Comparison of ENCODE assay signal across 16 mouse cellular contexts in genomic region chr4:116655100-116655499, GRCm38 (mm10). TPM values are rescaled to one million over a fixed set of nuclear protein-coding genes. Genes with fewer than 3 reads are reported as not detected.
A peak's percentile ranks its signal among the peaks of the same experiment; 100 is the strongest.
DNase-seq lines count a peak whose midpoint lies in the region; TF ChIP-seq lines count a peak whose summit lies in the region.
"Had no signal": no experiment of that assay in that cellular context is flagged by ENCODE, and none has a peak within 500 bp of the region (broad histone marks: within the 10 kb centered on the region; RNA-seq: fewer than 3 reads in every experiment).

No protein-coding gene starts in this region.

- H3K4me3 ChIP-seq in heart, adult 2 months = no peak overlapping the region
- H3K4me3 ChIP-seq: embryonic facial prominence, embryonic 10.5 days; heart, embryonic 15.5 days; left cerebral cortex, adult 2 months had no signal

- no peak overlapping the region for H3K9ac ChIP-seq in heart, adult 2 months (ENCODE audit: low read depth, low read length)
- H3K9ac ChIP-seq: heart, embryonic 15.5 days; liver, embryonic 14.5 days had no signal

- TF ChIP-seq POLR2A in heart, adult 2 months (IDR thresholded peaks at IDR 0.05; ENCODE audit: insufficient read depth, low read depth, low read length) = no peak

- no peaks in the 10 kb centered on the region for H3K27me3 ChIP-seq in heart, adult 2 months (ENCODE audit: control insufficient read depth, insufficient read depth, low read length)
- H3K27me3 ChIP-seq: heart, embryonic 15.5 days had no signal

- intact Hi-C loops in heart, adult 2 months (cut with DNase I) = no loop called here
- intact Hi-C loops in heart, postnatal 14 days (cut with DNase I) = no loop called here

- 24% methylated on average over 2 of the region's 2 CpGs for WGBS in heart, adult 2 months

- peak overlapping the region; percentile 55; the same call in 1 of the 2 replicates for H3K27ac ChIP-seq in heart, adult 2 months
- H3K27ac ChIP-seq: embryonic facial prominence, embryonic 10.5 days; left cerebral cortex, adult 2 months; liver, embryonic 14.5 days had no signal

- TF ChIP-seq EP300 in heart, adult 2 months (IDR thresholded peaks at IDR 0.05; ENCODE audit: insufficient read depth, low read depth, low read length) = no peak

- H3K36me3 ChIP-seq in heart, adult 2 months (ENCODE audit: control insufficient read depth, insufficient read depth, low read length) = peaks cover 7% of the 10 kb centered on the region; the same call in 1 of the 2 replicates
- H3K36me3 ChIP-seq: heart, embryonic 15.5 days had no signal

- peaks cover 3% of the 10 kb centered on the region for H3K79me2 ChIP-seq in heart, adult 2 months (replicated peaks; ENCODE audit: control insufficient read depth, insufficient read depth, low read length)

- H3K4me1 ChIP-seq in heart, adult 2 months (ENCODE audit: control insufficient read depth, insufficient read depth, low read length) = peaks cover 4% of the 10 kb centered on the region

- DNase-seq in heart, adult 2 months = no peak
- DNase-seq in heart, postnatal 14 days = no peak
- peak; percentile 21 for DNase-seq in ovary, adult 18-20 months (ENCODE audit: low spot score)
- DNase-seq in ovary, postnatal 14 days (ENCODE audit: low spot score) = no peak
- peak; percentile 91 for DNase-seq in kidney, adult 9 months
- DNase-seq in yolk sac, embryonic 10.5 days (ENCODE audit: low spot score) = peak; percentile 68
- no peak for DNase-seq in urinary bladder, postnatal 14 days (ENCODE audit: low spot score)
- no peak for DNase-seq in cerebellum, postnatal 10 days
- DNase-seq: B cell, adult 2 months; cerebellum, adult 9-10 months; retina, postnatal 1 day; thymus, postnatal 14 days had no signal

- TF ChIP-seq CTCF in heart, adult 2 months (IDR thresholded peaks at IDR 0.05) = no peak

RNA-seq across cellular contexts. Expression of gene Akr1a1, which starts 3.6 kb away (rescaled TPM):
- total RNA-seq in heart, adult 2 months (2021) = 100 to 1,000 TPM; 281 to 289 TPM
- 247 and 371 TPM in 2 replicates for polyA plus RNA-seq in heart, adult 2 months (2012; rRNA removed)
- 100 to 1,000 TPM; 315 to 333 TPM for total RNA-seq in heart, postnatal 14 days (2021)

RNA-seq across cellular contexts. Expression of gene Nasp, which starts 27.4 kb away (rescaled TPM):
- 10 to 100 TPM; 16.9 to 18.3 TPM for total RNA-seq in heart, adult 2 months (2021)
- 3.0 and 7.1 TPM in 2 replicates for polyA plus RNA-seq in heart, adult 2 months (2012; rRNA removed)
- total RNA-seq in heart, postnatal 14 days (2021) = 10 to 100 TPM; 30.3 to 34.8 TPM

RNA-seq across cellular contexts. Expression of gene Prdx1, which starts 30.2 kb away (rescaled TPM):
- total RNA-seq in heart, adult 2 months (2021) = 100 to 1,000 TPM; 447 to 516 TPM
- 168 and 392 TPM in 2 replicates for polyA plus RNA-seq in heart, adult 2 months (2012; rRNA removed)
- total RNA-seq in heart, postnatal 14 days (2021) = 100 to 1,000 TPM; 392 to 403 TPM

RNA-seq across cellular contexts. Expression of gene Mmachc, which starts 53.1 kb away (rescaled TPM):
- 10 to 100 TPM; 55.6 to 66.3 TPM for total RNA-seq in heart, adult 2 months (2021)
- 66.8 and 95.1 TPM in 2 replicates for polyA plus RNA-seq in heart, adult 2 months (2012; rRNA removed)
- total RNA-seq in heart, postnatal 14 days (2021) = 10 to 100 TPM; 39.9 to 42.3 TPM

RNA-seq across cellular contexts. Expression of gene Ccdc163, which starts 53.2 kb away (rescaled TPM):
- 1 to 10 TPM; 4.3 to 5.5 TPM for total RNA-seq in heart, adult 2 months (2021)
- 17.2 and 30.9 TPM in 2 replicates for polyA plus RNA-seq in heart, adult 2 months (2012; rRNA removed)
- 1 to 10 TPM; 6.8 to 9.3 TPM for total RNA-seq in heart, postnatal 14 days (2021)

Comparison
In these comparisons a context has a peak if more than half of its experiments do, and no peak if none do; other contexts are left out.
1. DNase-seq: peak in ovary, adult 18-20 months (single experiment), kidney, adult 9 months (single experiment) and yolk sac, embryonic 10.5 days (single experiment); none in heart, adult 2 months (0 of 2), heart, postnatal 14 days (0 of 2), ovary, postnatal 14 days (single experiment), urinary bladder, postnatal 14 days (single experiment) and cerebellum, postnatal 10 days (0 of 2).